Mouse (Mus musculus) forebrain, embryonic 11.5 days (tissue): Measurements from ENCODE around the gene Gpd2. TPM values are rescaled to one million over a fixed set of nuclear protein-coding genes. Genes with fewer than 3 reads are reported as not detected.

Source experiments
- ATAC-seq: fragments of 200-750 bp; cut with Nextera tagmentation; replicated peaks from 2 replicates; pipeline ENCODE4 v1.8.0; 2017; ENCODE audit warnings: moderate TSS enrichment; ENCODE audit not compliant: low FRiP score
- DNase-seq: peaks from one replicate; pipeline ENCODE4 v3.0.0-alpha.2; 2017; ENCODE audit warnings: low spot score
- H3K27ac ChIP-seq: fragments of 300-500 bp; sonication (generic); 2 replicates; pipeline ENCODE4 v1.5.1; 2014; ENCODE audit warnings: low read depth, low read length
- H3K27me3 ChIP-seq: fragments of 300-500 bp; sonication (generic); 2 replicates; pipeline ENCODE4 v1.6.1; 2014; ENCODE audit warnings: mild to moderate bottlenecking, low read length, mixed read lengths; ENCODE audit not compliant: control insufficient read depth, insufficient read depth
- H3K36me3 ChIP-seq: fragments of 300-500 bp; sonication (generic); 2 replicates; pipeline ENCODE4 v1.6.1; 2014; ENCODE audit warnings: mild to moderate bottlenecking, low read length, moderate library complexity, mixed read lengths; ENCODE audit not compliant: control insufficient read depth, insufficient read depth
- H3K4me1 ChIP-seq: fragments of 300-500 bp; sonication (generic); replicated peaks from 2 replicates; pipeline ENCODE4 v1.6.1; 2014; ENCODE audit warnings: low read length, mixed read lengths; ENCODE audit not compliant: control insufficient read depth, insufficient read depth
- H3K4me2 ChIP-seq: fragments of 300-500 bp; sonication (generic); 2 replicates; pipeline ENCODE4 v1.6.1; 2014; ENCODE audit warnings: low read depth, mild to moderate bottlenecking, low read length, moderate library complexity, mixed read lengths; ENCODE audit not compliant: severe bottlenecking
- H3K4me3 ChIP-seq: fragments of 300-500 bp; sonication (generic); 2 replicates; pipeline ENCODE4 v1.5.1; 2014; ENCODE audit warnings: low read depth, low read length
- H3K9ac ChIP-seq: fragments of 300-500 bp; sonication (generic); 2 replicates; pipeline ENCODE4 v1.6.1; 2014; ENCODE audit warnings: low read length
- H3K9me3 ChIP-seq: fragments of 300-500 bp; sonication (generic); 2 replicates; pipeline ENCODE4 v1.6.1; 2016; ENCODE audit warnings: low read length, mixed read lengths; ENCODE audit not compliant: control insufficient read depth
- WGBS: fragments of 180-500 bp; shearing (Covaris S2); extraction: QIAGEN DNeasy Blood & Tissue Kit; methylation state at CpG from one replicate; pipeline ENCODE4 v1.1.7; 2014; 5-methylcytosine and 5-hydroxymethylcytosine counted together
- polyA plus RNA-seq: library from polyadenylated mRNA; unstranded; fragments of >200 nt; fragmentation: Nextera tagmentation; extraction: Ambion mirVana; gene quantifications from 2 replicates; pipeline ENCODE4 v1.2.1, GENCODE M21; 2014

Gene Gpd2
- polyA plus RNA-seq, result 29.0 and 29.4 TPM in 2 replicates

- Histone ChIP-seq H3K9me3 (no peaks in the 10 kb centered on the region), H3K4me1 (no peaks in the 10 kb centered on the region; the same call in 1 of the 2 replicates), H3K27ac (0 out of 2 replicates have a peak within 1 kb of the TSS, but pooled peaks have one; percentile 31), H3K4me3 (peak within 1 kb of the TSS; percentile 67), H3K4me2 (peak within 1 kb of the TSS; percentile 96), H3K36me3 (no peaks in the 10 kb centered on the region), H3K27me3 (no peaks in the 10 kb centered on the region), H3K9ac (peak within 1 kb of the TSS; percentile 88)
- ATAC-seq, result peak; percentile 76
- WGBS, result 5% methylated on average over 20 of the region's 20 CpGs
- no peak for DNase-seq
Measured at GRCm38 (mm10) chr2:57237475-57237919, at the start of gene Gpd2. Gene Gpd2 (plus strand): TSS chr2:57237635.

GRCm38 (mm10) chr2:57188237-57188636, 49.2 kb upstream of the Gpd2 start:
- H3K27me3 ChIP-seq, result no peaks in the 10 kb centered on the region
- no peaks in the 10 kb centered on the region for H3K9me3 ChIP-seq
- no peak overlapping the region for H3K4me3 ChIP-seq
- WGBS, result 58% methylated on average over 9 of the region's 9 CpGs
- no peak overlapping the region for H3K4me2 ChIP-seq
- H3K9ac ChIP-seq, result no peak overlapping the region
- ATAC-seq (no peak), DNase-seq (no peak)
- no peak overlapping the region for H3K27ac ChIP-seq
- no peaks in the 10 kb centered on the region for H3K36me3 ChIP-seq
- no peaks in the 10 kb centered on the region; the same call in 1 of the 2 replicates for H3K4me1 ChIP-seq

- ATAC-seq (no peak), DNase-seq (no peak)
- Histone ChIP-seq H3K27ac (no peak overlapping the region), H3K36me3 (no peaks in the 10 kb centered on the region), H3K9me3 (no peaks in the 10 kb centered on the region), H3K4me3 (no peak overlapping the region), H3K9ac (no peak overlapping the region), H3K4me1 (no peaks in the 10 kb centered on the region), H3K4me2 (no peak overlapping the region), H3K27me3 (no peaks in the 10 kb centered on the region)
Measured at GRCm38 (mm10) chr2:57190884-57191283, 46.6 kb upstream of the Gpd2 start.

GRCm38 (mm10) chr2:57199046-57199445, 38.4 kb upstream of the Gpd2 start:
- no peaks in the 10 kb centered on the region for H3K4me1 ChIP-seq
- H3K27ac ChIP-seq, result no peak overlapping the region
- no peaks in the 10 kb centered on the region for H3K36me3 ChIP-seq
- no peaks in the 10 kb centered on the region for H3K27me3 ChIP-seq
- H3K4me2 ChIP-seq, result no peak overlapping the region
- H3K9ac ChIP-seq, result no peak overlapping the region
- DNase-seq (no peak), ATAC-seq (no peak)
- no peak overlapping the region for H3K4me3 ChIP-seq
- WGBS, result 93% methylated on average over 3 of the region's 3 CpGs
- no peaks in the 10 kb centered on the region for H3K9me3 ChIP-seq

- Histone ChIP-seq H3K4me2 (no peak overlapping the region), H3K9ac (no peak overlapping the region), H3K27me3 (no peaks in the 10 kb centered on the region), H3K27ac (no peak overlapping the region), H3K9me3 (no peaks in the 10 kb centered on the region; the same call in 1 of the 2 replicates), H3K36me3 (no peaks in the 10 kb centered on the region), H3K4me3 (no peak overlapping the region), H3K4me1 (no peaks in the 10 kb centered on the region; the same call in 1 of the 2 replicates)
- ATAC-seq, result no peak
- WGBS, result 81% methylated on average over 9 of the region's 9 CpGs
- no peak for DNase-seq
Measured at GRCm38 (mm10) chr2:57208472-57209083, 28.9 kb upstream of the Gpd2 start.

GRCm38 (mm10) chr2:57211049-57212001, 26.1 kb upstream of the Gpd2 start:
- H3K36me3 ChIP-seq, result no peaks in the 10 kb centered on the region
- no peak overlapping the region for H3K27ac ChIP-seq
- DNase-seq, result no peak
- no peaks in the 10 kb centered on the region for H3K27me3 ChIP-seq
- H3K4me1 ChIP-seq, result no peaks in the 10 kb centered on the region; the same call in 1 of the 2 replicates
- no peak overlapping the region for H3K4me3 ChIP-seq
- no peak overlapping the region for H3K9ac ChIP-seq
- WGBS, result 61% methylated on average over 9 of the region's 9 CpGs
- no peak for ATAC-seq
- no peak overlapping the region for H3K4me2 ChIP-seq
- no peaks in the 10 kb centered on the region; the same call in 1 of the 2 replicates for H3K9me3 ChIP-seq

- 86% methylated on average over 4 of the region's 4 CpGs for WGBS
- H3K9me3 ChIP-seq, result no peaks in the 10 kb centered on the region; the same call in 1 of the 2 replicates
- no peaks in the 10 kb centered on the region; the same call in 1 of the 2 replicates for H3K4me1 ChIP-seq
- ATAC-seq (no peak), DNase-seq (no peak)
- no peak overlapping the region for H3K4me2 ChIP-seq
- H3K27me3 ChIP-seq, result no peaks in the 10 kb centered on the region
- no peak overlapping the region for H3K4me3 ChIP-seq
- H3K27ac ChIP-seq, result no peak overlapping the region
- H3K36me3 ChIP-seq, result no peaks in the 10 kb centered on the region
- no peak overlapping the region for H3K9ac ChIP-seq
Measured at GRCm38 (mm10) chr2:57213364-57213763, 24.1 kb upstream of the Gpd2 start.

GRCm38 (mm10) chr2:57223288-57224026, 14.0 kb upstream of the Gpd2 start:
- 81% methylated on average over 3 of the region's 3 CpGs for WGBS
- DNase-seq, result no peak

More at GRCm38 (mm10) chr2:57223288-57224026, 14.0 kb upstream of the Gpd2 start:
- ATAC-seq, result no peak
- no peaks in the 10 kb centered on the region for H3K36me3 ChIP-seq
- no peak overlapping the region for H3K4me2 ChIP-seq
- no peak overlapping the region for H3K4me3 ChIP-seq
- no peak overlapping the region for H3K9ac ChIP-seq
- no peaks in the 10 kb centered on the region for H3K9me3 ChIP-seq
- peaks cover 2% of the 10 kb centered on the region; the same call in 1 of the 2 replicates for H3K27me3 ChIP-seq
- H3K4me1 ChIP-seq, result no peaks in the 10 kb centered on the region
- no peak overlapping the region for H3K27ac ChIP-seq
